Mouse (Mus musculus): ENCODE measurements around the gene Zfp423.
A peak's percentile ranks its signal among the peaks of the same experiment; 100 is the strongest.

Zfp423 gene

GRCm38 (mm10) chr8:87700321-87700720 lies 259.1 kb downstream of the Zfp423 start:
- DNase-seq (ENCODE audit: low read depth), result peak; percentile 36

GRCm38 (mm10) chr8:87697127-87697526 lies 262.3 kb downstream of the Zfp423 start:
- no peak for DNase-seq (ENCODE audit: low read depth)

- no peak for DNase-seq (ENCODE audit: low read depth)
Observed at GRCm38 (mm10) chr8:87693741-87694140, 265.7 kb downstream of the Zfp423 start.

- no peak for DNase-seq (ENCODE audit: low read depth)
Observed at GRCm38 (mm10) chr8:87690100-87691095, 269.0 kb downstream of the Zfp423 start.

GRCm38 (mm10) chr8:87689192-87689591 lies 270.2 kb downstream of the Zfp423 start:
- DNase-seq (ENCODE audit: low read depth), result no peak

GRCm38 (mm10) chr8:87688348-87688747 lies 271.0 kb downstream of the Zfp423 start:
- no peak for DNase-seq (ENCODE audit: low read depth)

GRCm38 (mm10) chr8:87686986-87687698 lies 272.3 kb downstream of the Zfp423 start:
- DNase-seq (ENCODE audit: low read depth), result no peak

- no peak for DNase-seq (ENCODE audit: low read depth)
Observed at GRCm38 (mm10) chr8:87686026-87686425, 273.4 kb downstream of the Zfp423 start.

GRCm38 (mm10) chr8:87685392-87685791 lies 274.0 kb downstream of the Zfp423 start:
- no peak for DNase-seq (ENCODE audit: low read depth)

- no peak for DNase-seq (ENCODE audit: low read depth)
Observed at GRCm38 (mm10) chr8:87682066-87682465, 277.3 kb downstream of the Zfp423 start.

- DNase-seq (ENCODE audit: low read depth), result no peak
Observed at GRCm38 (mm10) chr8:87680034-87680433, 279.4 kb downstream of the Zfp423 start.

GRCm38 (mm10) chr8:87679431-87680003 lies 279.9 kb downstream of the Zfp423 start:
- DNase-seq (ENCODE audit: low read depth), result no peak

- DNase-seq (ENCODE audit: low read depth), result no peak
Observed at GRCm38 (mm10) chr8:87675411-87675810, 284.0 kb downstream of the Zfp423 start.

- DNase-seq (ENCODE audit: low read depth), result no peak
Observed at GRCm38 (mm10) chr8:87674157-87674556, 285.2 kb downstream of the Zfp423 start.

- DNase-seq (ENCODE audit: low read depth), result no peak
Observed at GRCm38 (mm10) chr8:87672214-87672613, 287.2 kb downstream of the Zfp423 start.

- no peak for DNase-seq (ENCODE audit: low read depth)
Observed at GRCm38 (mm10) chr8:87671209-87671970, 288.0 kb downstream of the Zfp423 start.

- no peak for DNase-seq (ENCODE audit: low read depth)
Observed at GRCm38 (mm10) chr8:87670232-87670631, 289.2 kb downstream of the Zfp423 start.

GRCm38 (mm10) chr8:87668736-87669135 lies 290.7 kb downstream of the Zfp423 start:
- DNase-seq (ENCODE audit: low read depth), result no peak

- DNase-seq (ENCODE audit: low read depth), result no peak
Observed at GRCm38 (mm10) chr8:87667914-87668643, 291.3 kb downstream of the Zfp423 start.

GRCm38 (mm10) chr8:87667297-87667696 lies 292.1 kb downstream of the Zfp423 start:
- no peak for DNase-seq (ENCODE audit: low read depth)

GRCm38 (mm10) chr8:87665337-87665736 lies 294.1 kb downstream of the Zfp423 start:
- no peak for DNase-seq (ENCODE audit: low read depth)
